27 mouse cellular contexts compared by ENCODE assay signal in genomic region chr3:150193132-150193531, GRCm38 (mm10).
A peak's percentile ranks its signal among the peaks of the same experiment; 100 is the strongest.
DNase-seq lines count a peak whose midpoint lies in the region; ATAC-seq and TF ChIP-seq lines count a peak whose summit lies in the region.
"Had no signal": no experiment of that assay in that cellular context is flagged by ENCODE, and none has a peak within 500 bp of the region (broad histone marks: within the 10 kb centered on the region; RNA-seq: fewer than 3 reads in every experiment).

No protein-coding gene starts in this region.

- TF ChIP-seq EP300 in stomach, postnatal 0 days (optimal IDR thresholded peaks at IDR 0.05), result no peak

- no peak overlapping the region for H3K27ac ChIP-seq in kidney, embryonic 15.5 days
- H3K27ac ChIP-seq in liver, embryonic 11.5 days (ENCODE audit: low read depth, low read length), result no peak overlapping the region
- no peak overlapping the region for H3K27ac ChIP-seq in liver, embryonic 12.5 days
- no peak overlapping the region for H3K27ac ChIP-seq in lung, embryonic 16.5 days (ENCODE audit: low read length)
- no peak overlapping the region for H3K27ac ChIP-seq in stomach, embryonic 16.5 days (ENCODE audit: low read length)
- H3K27ac ChIP-seq in stomach, postnatal 0 days (replicated peaks), result no peak overlapping the region
- H3K27ac ChIP-seq: embryonic facial prominence, embryonic 12.5 days; embryonic facial prominence, embryonic 15.5 days; gastrocnemius, adult 2 months; hindbrain, embryonic 13.5 days had no signal

- DNase-seq in kidney, postnatal 4 days, result no peak
- DNase-seq in liver, embryonic 11.5 days (ENCODE audit: low spot score), result no peak
- DNase-seq in lung, adult 18-20 months, result no peak
- no peak for DNase-seq in stomach, postnatal 0 days (ENCODE audit: low spot score)
- DNase-seq: adrenal gland, postnatal 10 days; adrenal gland, postnatal 36 days; B cell, adult 2 months; cerebellum, adult 11 months; cerebellum, adult 2 months; cerebellum, adult 9-11 months; cerebellum, postnatal 25 days; forebrain, postnatal 0 days; gastrocnemius, adult 2 months; gastrocnemius, postnatal 14 days; heart, adult 11 months had no signal

- H3K9me3 ChIP-seq in kidney, embryonic 15.5 days (replicated peaks), result no peaks in the 10 kb centered on the region
- no peaks in the 10 kb centered on the region for H3K9me3 ChIP-seq in liver, embryonic 11.5 days (ENCODE audit: control insufficient read depth, low read length)
- H3K9me3 ChIP-seq in liver, embryonic 12.5 days (replicated peaks), result no peaks in the 10 kb centered on the region
- H3K9me3 ChIP-seq in lung, embryonic 16.5 days (ENCODE audit: control insufficient read depth, low read length), result no peaks in the 10 kb centered on the region
- H3K9me3 ChIP-seq in stomach, embryonic 16.5 days (replicated peaks; ENCODE audit: control insufficient read depth, low read length), result no peaks in the 10 kb centered on the region
- no peaks in the 10 kb centered on the region for H3K9me3 ChIP-seq in stomach, postnatal 0 days (ENCODE audit: control insufficient read depth, low read length)
- H3K9me3 ChIP-seq: embryonic facial prominence, embryonic 12.5 days; embryonic facial prominence, embryonic 15.5 days; hindbrain, embryonic 13.5 days had no signal

- no peak for TF ChIP-seq CTCF in stomach, postnatal 0 days (IDR thresholded peaks at IDR 0.05; ENCODE audit: low read depth)

- 64% methylated on average over 4 of the region's 4 CpGs for WGBS in kidney, embryonic 15.5 days
- 68% methylated on average over 4 of the region's 4 CpGs for WGBS in liver, embryonic 11.5 days
- WGBS in liver, embryonic 12.5 days (ENCODE audit: insufficient replicate concordance), result 63% methylated on average over 4 of the region's 4 CpGs
- WGBS in lung, embryonic 16.5 days, result 40% methylated on average over 4 of the region's 4 CpGs
- 48% methylated on average over 4 of the region's 4 CpGs for WGBS in stomach, embryonic 16.5 days
- WGBS in stomach, postnatal 0 days, result 48% methylated on average over 4 of the region's 4 CpGs

- no peak overlapping the region for H3K9ac ChIP-seq in kidney, embryonic 15.5 days
- H3K9ac ChIP-seq in liver, embryonic 11.5 days (ENCODE audit: low read depth, low read length), result no peak overlapping the region
- H3K9ac ChIP-seq in liver, embryonic 12.5 days, result no peak overlapping the region
- H3K9ac ChIP-seq in lung, embryonic 16.5 days (ENCODE audit: low read length), result no peak overlapping the region
- no peak overlapping the region for H3K9ac ChIP-seq in stomach, embryonic 16.5 days (ENCODE audit: low read length)
- no peak overlapping the region for H3K9ac ChIP-seq in stomach, postnatal 0 days (ENCODE audit: low read length)
- H3K9ac ChIP-seq: embryonic facial prominence, embryonic 12.5 days; embryonic facial prominence, embryonic 15.5 days; forebrain, postnatal 0 days; hindbrain, embryonic 13.5 days had no signal

- H3K4me1 ChIP-seq in kidney, embryonic 15.5 days, result no peaks in the 10 kb centered on the region
- H3K4me1 ChIP-seq in liver, embryonic 11.5 days (replicated peaks; ENCODE audit: control insufficient read depth, insufficient read depth, low read length), result no peaks in the 10 kb centered on the region
- no peaks in the 10 kb centered on the region for H3K4me1 ChIP-seq in liver, embryonic 12.5 days
- H3K4me1 ChIP-seq in lung, embryonic 16.5 days (replicated peaks; ENCODE audit: control insufficient read depth, insufficient read depth, low read length), result no peaks in the 10 kb centered on the region; the same call in 1 of the 2 replicates
- no peaks in the 10 kb centered on the region for H3K4me1 ChIP-seq in stomach, embryonic 16.5 days (ENCODE audit: control insufficient read depth, insufficient read depth, low read length)
- H3K4me1 ChIP-seq in stomach, postnatal 0 days (replicated peaks; ENCODE audit: control insufficient read depth, insufficient read depth), result no peaks in the 10 kb centered on the region
- H3K4me1 ChIP-seq: embryonic facial prominence, embryonic 12.5 days; embryonic facial prominence, embryonic 15.5 days; hindbrain, embryonic 13.5 days had no signal

- H3K4me2 ChIP-seq in kidney, embryonic 15.5 days, result no peak overlapping the region
- no peak overlapping the region for H3K4me2 ChIP-seq in liver, embryonic 11.5 days
- no peak overlapping the region for H3K4me2 ChIP-seq in liver, embryonic 12.5 days
- no peak overlapping the region for H3K4me2 ChIP-seq in lung, embryonic 16.5 days (ENCODE audit: low read depth, low read length)
- no peak overlapping the region for H3K4me2 ChIP-seq in stomach, embryonic 16.5 days (ENCODE audit: low read depth, low read length)
- no peak overlapping the region for H3K4me2 ChIP-seq in stomach, postnatal 0 days (replicated peaks; ENCODE audit: low read depth)
- H3K4me2 ChIP-seq: embryonic facial prominence, embryonic 12.5 days; embryonic facial prominence, embryonic 15.5 days; heart, embryonic 11.5 days; hindbrain, embryonic 13.5 days had no signal

- H3K4me3 ChIP-seq in kidney, embryonic 15.5 days (replicated peaks), result no peak overlapping the region
- no peak overlapping the region for H3K4me3 ChIP-seq in liver, embryonic 11.5 days (ENCODE audit: low read depth, low read length)
- no peak overlapping the region for H3K4me3 ChIP-seq in liver, embryonic 12.5 days
- no peak overlapping the region for H3K4me3 ChIP-seq in lung, embryonic 16.5 days (ENCODE audit: low read length)
- H3K4me3 ChIP-seq in stomach, embryonic 16.5 days (replicated peaks; ENCODE audit: low read length), result no peak overlapping the region
- no peak overlapping the region for H3K4me3 ChIP-seq in stomach, postnatal 0 days (ENCODE audit: low read depth, low read length)
- H3K4me3 ChIP-seq: embryonic facial prominence, embryonic 12.5 days; embryonic facial prominence, embryonic 15.5 days; gastrocnemius, adult 2 months; hindbrain, embryonic 13.5 days had no signal

- H3K36me3 ChIP-seq in kidney, embryonic 15.5 days, result no peaks in the 10 kb centered on the region
- no peaks in the 10 kb centered on the region for H3K36me3 ChIP-seq in liver, embryonic 11.5 days (ENCODE audit: control insufficient read depth, insufficient read depth, low read length)
- H3K36me3 ChIP-seq in liver, embryonic 12.5 days, result no peaks in the 10 kb centered on the region
- H3K36me3 ChIP-seq in lung, embryonic 16.5 days (ENCODE audit: control insufficient read depth, insufficient read depth, low read length), result no peaks in the 10 kb centered on the region
- H3K36me3 ChIP-seq in stomach, embryonic 16.5 days (ENCODE audit: control insufficient read depth, insufficient read depth, low read length), result no peaks in the 10 kb centered on the region
- no peaks in the 10 kb centered on the region for H3K36me3 ChIP-seq in stomach, postnatal 0 days (ENCODE audit: control insufficient read depth, insufficient read depth, low read length)
- H3K36me3 ChIP-seq: embryonic facial prominence, embryonic 12.5 days; embryonic facial prominence, embryonic 15.5 days; G1E; hindbrain, embryonic 13.5 days had no signal

- ATAC-seq in kidney, embryonic 15.5 days (replicated peaks; ENCODE audit: low FRiP score), result peak; percentile 36; the same call in 1 of the 2 replicates
- 0 out of 2 replicates have a peak, but pooled peaks have one; percentile 18 for ATAC-seq in liver, embryonic 11.5 days (replicated peaks; ENCODE audit: low FRiP score)
- ATAC-seq in liver, embryonic 12.5 days, result no peak
- ATAC-seq in lung, embryonic 16.5 days (ENCODE audit: low read depth), result peak; percentile 88
- ATAC-seq in stomach, embryonic 16.5 days (ENCODE audit: insufficient read depth, low FRiP score), result peak; percentile 53; the same call in 1 of the 2 replicates
- ATAC-seq in stomach, postnatal 0 days (ENCODE audit: low FRiP score, low TSS enrichment), result no peak
- ATAC-seq: forebrain, embryonic 14.5 days; forebrain, postnatal 0 days; Patski had no signal

- no peaks in the 10 kb centered on the region for H3K27me3 ChIP-seq in kidney, embryonic 15.5 days
- no peaks in the 10 kb centered on the region for H3K27me3 ChIP-seq in liver, embryonic 11.5 days (replicated peaks; ENCODE audit: control insufficient read depth, insufficient read depth, low read length)
- no peaks in the 10 kb centered on the region for H3K27me3 ChIP-seq in liver, embryonic 12.5 days (replicated peaks)
- H3K27me3 ChIP-seq in lung, embryonic 16.5 days (ENCODE audit: control insufficient read depth, insufficient read depth, low read depth, low read length), result no peaks in the 10 kb centered on the region
- H3K27me3 ChIP-seq in stomach, embryonic 16.5 days (ENCODE audit: control insufficient read depth, insufficient read depth, low read length), result no peaks in the 10 kb centered on the region
- no peaks in the 10 kb centered on the region for H3K27me3 ChIP-seq in stomach, postnatal 0 days (ENCODE audit: control insufficient read depth, insufficient read depth, low read length)
- H3K27me3 ChIP-seq: CH12.LX; embryonic facial prominence, embryonic 12.5 days; embryonic facial prominence, embryonic 15.5 days; hindbrain, embryonic 13.5 days; Patski had no signal

Comparison
In these comparisons a context has a peak if more than half of its experiments do, and no peak if none do; other contexts are left out.
1. ATAC-seq: peak in kidney, embryonic 15.5 days (single experiment), liver, embryonic 11.5 days (single experiment), lung, embryonic 16.5 days (single experiment) and stomach, embryonic 16.5 days (single experiment); none in liver, embryonic 12.5 days (single experiment) and stomach, postnatal 0 days (single experiment).